Mouse (Mus musculus): Measurements from ENCODE around the gene Tiam1.
A peak's percentile ranks its signal among the peaks of the same experiment; 100 is the strongest.

Gene Tiam1

GRCm38 (mm10) chr16:89946816-89947215, 196.8 kb downstream of the Tiam1 start:
- DNase-seq, result no peak

GRCm38 (mm10) chr16:89944604-89945283, 198.8 kb downstream of the Tiam1 start:
- DNase-seq, result no peak

GRCm38 (mm10) chr16:89944050-89944449, 199.5 kb downstream of the Tiam1 start:
- no peak for DNase-seq

- DNase-seq, result peak; percentile 69
These were observed 200.2 kb downstream of the Tiam1 start for GRCm38 (mm10) chr16:89943267-89943971.

- no peak for DNase-seq
These were observed 202.9 kb downstream of the Tiam1 start for GRCm38 (mm10) chr16:89940696-89941095.

GRCm38 (mm10) chr16:89938277-89938676, 205.3 kb downstream of the Tiam1 start:
- DNase-seq, result peak; percentile 70

- no peak for DNase-seq
These were observed 207.0 kb downstream of the Tiam1 start for GRCm38 (mm10) chr16:89936571-89936970.

- no peak for DNase-seq
These were observed 208.2 kb downstream of the Tiam1 start for GRCm38 (mm10) chr16:89935398-89935797.

- DNase-seq, result no peak
These were observed 209.0 kb downstream of the Tiam1 start for GRCm38 (mm10) chr16:89934616-89935015.

- no peak for DNase-seq
These were observed 209.6 kb downstream of the Tiam1 start for GRCm38 (mm10) chr16:89933976-89934375.

GRCm38 (mm10) chr16:89928611-89929010, 215.0 kb downstream of the Tiam1 start:
- DNase-seq, result no peak

- DNase-seq, result no peak
These were observed 219.2 kb downstream of the Tiam1 start for GRCm38 (mm10) chr16:89924249-89924890.

GRCm38 (mm10) chr16:89923311-89923710, 220.3 kb downstream of the Tiam1 start:
- DNase-seq, result no peak

GRCm38 (mm10) chr16:89922458-89922857, 221.1 kb downstream of the Tiam1 start:
- no peak for DNase-seq

- DNase-seq, result no peak
These were observed 222.2 kb downstream of the Tiam1 start for GRCm38 (mm10) chr16:89921370-89921769.

- DNase-seq, result no peak
These were observed 223.2 kb downstream of the Tiam1 start for GRCm38 (mm10) chr16:89920417-89920816.

GRCm38 (mm10) chr16:89917404-89917803, 226.2 kb downstream of the Tiam1 start:
- DNase-seq, result no peak

GRCm38 (mm10) chr16:89914946-89915345, 228.6 kb downstream of the Tiam1 start:
- DNase-seq, result no peak

GRCm38 (mm10) chr16:89912686-89913375, 230.7 kb downstream of the Tiam1 start:
- DNase-seq, result no peak

GRCm38 (mm10) chr16:89909393-89910068, 234.0 kb downstream of the Tiam1 start:
- DNase-seq, result no peak

- DNase-seq, result no peak
These were observed 235.9 kb downstream of the Tiam1 start for GRCm38 (mm10) chr16:89907651-89908050.

- no peak for DNase-seq
These were observed 236.7 kb downstream of the Tiam1 start for GRCm38 (mm10) chr16:89906909-89907308.
